In genomic region chr4:145814674-145815073, GRCm38 (mm10) we compare ENCODE assay signal across 13 mouse cellular contexts. TPM values are rescaled to one million over a fixed set of nuclear protein-coding genes. Genes with fewer than 3 reads are reported as not detected.
"Had no signal": no experiment of that assay in that cellular context is flagged by ENCODE, and none has a peak within 500 bp of the region (broad histone marks: within the 10 kb centered on the region; RNA-seq: fewer than 3 reads in every experiment).

No protein-coding gene starts in this region.

RNA-seq across cellular contexts. Expression of gene Zfp986, which starts 53.9 kb away (rescaled TPM):
- polyA plus RNA-seq: intestine, embryonic 16.5 days; kidney, embryonic 16.5 days; limb, embryonic 12.5 days; limb, embryonic 15.5 days; liver, embryonic 12.5 days; liver, embryonic 15.5 days; lung, embryonic 16.5 days; midbrain, embryonic 13.5 days; midbrain, postnatal 0 days; neural tube, embryonic 12.5 days; stomach, embryonic 15.5 days; testis, adult 2 months; urinary bladder, adult 2 months had no signal
